Mouse (Mus musculus): ENCODE measurements around the gene Ets2. TPM values are rescaled to one million over a fixed set of nuclear protein-coding genes. Genes with fewer than 3 reads are reported as not detected.
"Not testable (repeated sequence)": the region's sequence is repeated elsewhere in the genome, so short reads cannot be mapped to it uniquely, and the experiment has no call there.

Ets2 gene
- total RNA-seq, 2 experiments from 2014 or later, result 72.7 to 75.3 TPM

DNA sequence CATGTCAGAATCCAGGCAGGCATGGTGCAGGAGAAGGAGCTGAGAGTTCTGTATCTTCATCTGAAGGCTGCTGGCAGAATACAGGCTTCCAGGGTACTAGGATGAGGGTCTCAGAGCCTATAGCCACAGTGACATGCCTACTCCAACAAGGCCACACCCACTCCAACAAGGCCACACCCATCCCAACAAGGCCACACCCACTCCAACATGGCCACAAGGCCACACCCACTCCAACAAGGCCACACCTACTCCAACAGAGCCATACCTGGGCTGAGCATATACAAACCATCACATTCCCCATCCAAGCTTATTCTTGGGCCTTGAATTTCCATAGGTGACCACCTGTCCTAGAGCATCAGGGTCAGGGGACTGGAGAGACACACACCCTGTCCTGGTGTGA lies 34.2 kb downstream of the Ets2 start:
- DNase-seq, result no peak

DNA sequence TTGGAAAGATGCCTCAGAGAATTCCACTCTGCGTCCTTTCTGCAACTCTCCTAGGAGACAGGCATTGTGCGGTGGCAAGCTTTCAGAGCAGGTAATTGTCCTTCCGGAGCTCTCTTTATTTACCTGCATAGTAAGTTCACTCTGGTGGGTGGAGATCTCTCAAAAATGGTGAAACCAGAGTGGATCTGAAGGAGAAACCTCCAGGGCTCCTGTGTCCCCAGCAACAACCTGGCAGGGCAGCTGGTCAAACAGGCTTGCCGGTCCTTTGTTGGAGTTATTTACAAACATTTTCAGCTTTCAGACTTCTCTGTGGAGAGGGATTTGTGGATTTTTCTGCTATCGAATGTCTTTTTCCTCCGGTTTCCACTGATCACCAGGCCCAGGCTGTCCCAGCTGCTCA lies 34.6 kb downstream of the Ets2 start:
- DNase-seq, result no peak

DNA sequence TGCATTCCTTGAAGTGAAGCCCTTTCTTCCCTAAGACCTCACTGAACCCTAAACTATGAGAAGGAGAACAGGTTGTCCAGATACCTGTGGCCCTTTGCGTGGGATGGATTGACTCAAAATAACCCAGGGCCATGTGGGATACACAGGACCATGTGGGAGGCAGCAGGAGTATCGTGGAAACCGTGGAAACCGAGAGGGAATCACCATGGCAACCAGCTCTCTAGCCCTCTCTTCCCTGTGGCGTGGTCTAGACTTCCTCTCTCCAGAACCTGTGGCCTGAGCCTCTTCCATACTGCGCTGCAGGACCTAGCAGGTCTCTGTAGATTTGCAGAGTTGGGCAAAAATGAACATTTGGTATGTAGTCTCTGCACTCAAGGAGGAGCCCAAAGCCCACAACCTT lies 37.6 kb downstream of the Ets2 start:
- DNase-seq, result peak; percentile 51 to 55

DNA sequence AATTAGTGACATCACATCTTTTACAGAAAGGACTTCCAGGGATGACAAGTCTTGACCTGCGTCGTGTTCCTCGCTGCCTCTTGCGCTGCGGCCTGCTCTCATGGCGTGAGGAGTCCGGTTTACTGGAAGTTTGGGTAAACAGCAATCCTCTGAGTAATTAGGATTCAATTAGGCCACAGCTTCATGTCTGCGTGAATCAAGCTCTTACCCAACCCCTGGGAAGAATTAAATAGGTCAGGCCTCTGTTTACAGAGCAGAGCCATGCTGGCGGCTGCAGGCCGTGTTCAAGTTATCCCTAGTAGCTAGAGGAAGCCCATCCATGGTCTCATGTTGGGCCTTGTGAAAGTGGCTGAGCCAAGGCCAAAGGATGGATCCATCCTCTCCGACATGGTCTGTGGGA lies 39.5 kb downstream of the Ets2 start:
- DNase-seq, result no peak

DNA sequence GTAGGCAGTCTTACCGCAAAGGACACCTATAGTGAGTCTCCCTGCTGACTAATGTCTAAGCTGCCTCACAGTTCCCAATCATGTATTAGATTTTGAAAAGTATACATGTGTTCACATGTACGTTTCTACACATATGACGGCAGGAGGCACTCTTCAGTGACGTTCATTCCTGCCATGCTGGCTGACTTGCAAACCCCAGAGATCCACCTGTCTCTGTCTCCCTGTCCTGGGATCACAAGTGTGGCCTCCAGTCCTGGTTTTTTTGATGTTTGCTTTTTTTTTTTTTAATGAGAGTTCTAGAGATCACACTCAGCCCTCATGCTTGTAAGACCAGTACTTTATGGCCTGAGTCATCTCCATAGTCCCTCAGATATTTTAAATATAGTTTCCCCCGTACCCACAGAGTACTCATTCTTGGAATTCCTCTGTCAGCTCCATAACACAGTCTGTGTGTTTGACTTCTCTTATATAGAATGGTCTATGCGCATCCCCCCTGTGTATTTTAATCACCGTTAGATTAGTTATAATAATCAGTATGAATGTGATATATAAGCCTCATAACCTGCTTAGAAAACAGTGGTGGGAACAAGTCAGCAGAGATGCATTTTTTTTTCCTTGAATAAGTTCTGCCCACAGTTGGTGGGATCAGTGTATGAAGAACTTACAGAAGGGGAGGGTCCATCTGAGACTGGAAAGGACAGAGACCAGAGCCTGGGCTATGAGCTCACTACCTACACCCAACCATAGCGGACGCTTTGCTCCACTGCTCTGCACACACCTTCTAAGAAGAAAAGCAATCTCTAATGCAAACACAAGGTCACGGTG lies 40.3 kb downstream of the Ets2 start:
- no peak for DNase-seq

DNA sequence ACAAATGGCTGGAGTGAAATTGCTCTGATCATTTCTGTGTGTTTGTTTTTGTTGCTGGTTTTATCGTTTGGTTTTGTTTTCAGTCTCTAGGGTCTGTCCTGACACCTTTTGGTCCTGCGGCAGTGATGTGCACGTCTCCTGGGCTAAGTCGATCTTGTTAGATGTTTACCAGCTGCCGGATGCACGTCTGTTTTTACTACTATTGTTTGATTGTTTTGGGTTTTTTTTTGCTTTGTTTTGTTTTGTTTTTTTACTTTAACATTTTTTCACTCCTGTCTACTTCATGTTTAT lies 40.8 kb downstream of the Ets2 start:
- DNase-seq, result no peak

DNA sequence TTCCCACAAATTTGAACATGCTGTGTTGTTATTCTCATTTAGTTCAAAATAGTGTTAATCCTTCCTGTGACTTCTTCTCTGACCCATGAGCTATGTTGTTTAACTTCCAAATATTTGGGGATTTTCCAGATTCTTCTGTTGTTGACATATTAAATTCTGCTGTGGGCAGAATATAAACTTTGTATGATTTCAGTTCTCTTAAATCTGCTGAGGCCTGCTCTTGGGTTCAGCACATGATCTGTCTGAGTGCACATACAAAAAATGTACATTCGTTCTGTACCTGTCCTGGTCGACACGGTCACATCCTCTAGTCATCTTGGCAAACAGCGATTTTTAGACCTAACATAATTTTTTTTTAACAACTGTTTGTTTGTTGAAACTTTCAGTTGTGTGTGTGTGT lies 41.2 kb downstream of the Ets2 start:
- DNase-seq, result no peak

DNA sequence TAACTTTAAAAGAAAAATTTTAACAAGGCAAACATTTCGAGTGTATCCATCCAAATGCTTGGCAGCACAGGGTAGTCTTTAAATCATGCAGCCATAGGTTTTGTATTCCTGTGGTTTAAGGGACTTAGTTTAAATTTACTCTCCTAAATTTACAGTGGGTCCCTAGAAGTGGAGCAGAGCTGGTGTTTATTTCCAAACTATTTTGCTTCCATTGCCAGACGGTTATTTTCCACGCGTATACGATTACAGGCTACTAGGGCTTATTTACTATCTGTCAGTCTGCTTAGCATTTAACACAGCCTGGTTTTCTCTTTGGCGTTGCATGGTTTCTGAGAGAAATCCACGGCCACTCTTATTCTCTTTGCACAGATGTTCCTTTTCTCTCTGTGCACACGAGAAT lies 42.9 kb downstream of the Ets2 start:
- DNase-seq, result no peak

DNA sequence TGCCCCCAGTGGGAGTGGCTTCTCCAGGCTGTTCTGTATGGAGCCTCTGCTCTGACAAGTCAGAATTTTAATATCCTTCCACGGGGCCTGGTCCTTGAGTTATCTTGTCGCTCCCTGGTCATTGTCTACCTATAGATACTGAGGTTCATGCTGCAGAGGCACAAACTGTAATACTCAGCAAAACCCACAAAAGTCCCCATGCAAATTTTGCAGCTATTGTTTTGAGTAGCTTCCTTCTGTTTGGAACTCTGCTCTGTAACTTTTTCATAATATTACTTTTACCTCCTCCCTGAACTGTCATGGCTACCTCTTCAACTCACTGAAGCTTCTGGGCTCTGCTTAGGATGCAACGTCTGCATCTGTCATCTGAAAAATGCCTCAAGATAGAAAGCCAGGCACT lies 43.8 kb downstream of the Ets2 start:
- DNase-seq, result no peak

DNA sequence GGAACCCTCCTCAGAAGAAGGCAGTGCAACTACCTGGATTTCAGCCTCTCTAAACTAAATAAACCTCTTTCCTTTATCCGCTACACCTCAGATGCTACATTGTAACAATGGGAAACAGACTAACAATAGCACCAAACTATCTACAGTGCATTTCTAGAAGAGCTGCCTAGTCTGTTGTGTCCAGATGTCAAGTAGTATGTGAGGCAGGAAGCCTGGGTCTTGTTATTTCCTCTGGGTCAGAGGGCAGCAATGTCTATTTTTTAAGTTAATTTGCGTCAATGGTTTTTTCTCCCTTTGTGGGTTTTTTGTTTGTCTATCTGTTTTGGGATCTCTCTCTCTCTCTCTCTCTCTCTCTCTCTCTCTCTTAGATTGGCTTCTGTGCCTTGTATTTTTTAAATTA lies 44.7 kb downstream of the Ets2 start:
- no peak for DNase-seq

DNA sequence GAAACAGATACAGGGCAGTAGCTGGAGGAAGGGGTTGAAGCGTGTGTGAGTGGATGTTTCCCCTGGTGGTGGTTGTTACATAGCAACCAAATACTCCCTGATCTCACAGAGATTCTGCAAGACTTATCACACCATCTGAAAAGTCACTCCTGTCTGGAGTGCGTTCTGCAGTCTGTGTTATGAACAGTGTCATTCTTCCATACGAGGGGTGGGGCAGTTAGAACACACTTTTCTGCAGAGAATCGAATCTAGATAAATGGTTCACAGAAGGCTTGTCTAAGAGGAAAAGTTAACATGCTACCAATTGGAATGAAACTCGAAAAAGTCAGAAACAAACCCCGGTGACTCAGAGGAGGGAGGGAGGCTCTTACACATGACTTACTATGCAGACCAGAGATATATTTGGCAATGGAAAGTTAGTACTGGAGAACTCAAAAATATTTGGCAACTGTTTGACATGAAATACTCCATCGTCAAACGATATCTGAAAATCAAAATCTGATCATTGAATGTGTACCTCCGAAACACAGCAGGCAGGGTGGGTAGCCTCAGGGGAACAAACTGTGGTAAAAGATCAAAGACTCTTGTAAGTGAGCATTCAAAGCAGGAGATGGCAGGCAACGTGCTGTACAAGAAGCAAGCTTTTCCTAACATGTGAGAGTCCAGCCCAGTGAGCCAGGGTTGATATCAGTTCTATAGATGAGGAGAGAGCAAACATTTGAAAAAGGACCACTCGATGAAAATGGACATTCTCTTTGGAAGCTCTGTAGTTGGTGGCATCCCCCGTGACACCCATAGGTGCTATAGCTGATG lies 47.6 kb downstream of the Ets2 start:
- no peak for DNase-seq

DNA sequence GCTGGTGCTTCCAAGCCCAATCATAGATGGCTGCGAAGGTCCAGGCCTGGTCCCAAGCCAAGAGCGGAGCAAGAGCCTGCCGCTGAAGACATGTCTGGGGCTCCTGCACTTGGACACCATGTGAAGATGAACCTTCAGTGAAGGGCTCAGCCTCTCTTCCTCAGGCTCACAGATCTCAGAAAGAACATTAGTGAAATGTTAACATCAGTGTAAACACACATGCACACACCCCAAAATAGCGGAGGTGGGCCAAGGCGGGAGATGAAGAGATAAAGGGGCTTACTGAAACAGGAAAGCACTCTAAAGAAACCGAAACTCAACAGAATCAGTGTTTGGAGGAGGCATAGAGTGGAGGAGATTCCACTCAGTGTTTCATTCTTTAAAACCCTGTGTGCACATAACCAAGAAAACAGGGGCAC lies 48.3 kb downstream of the Ets2 start:
- DNase-seq, result no peak

DNA sequence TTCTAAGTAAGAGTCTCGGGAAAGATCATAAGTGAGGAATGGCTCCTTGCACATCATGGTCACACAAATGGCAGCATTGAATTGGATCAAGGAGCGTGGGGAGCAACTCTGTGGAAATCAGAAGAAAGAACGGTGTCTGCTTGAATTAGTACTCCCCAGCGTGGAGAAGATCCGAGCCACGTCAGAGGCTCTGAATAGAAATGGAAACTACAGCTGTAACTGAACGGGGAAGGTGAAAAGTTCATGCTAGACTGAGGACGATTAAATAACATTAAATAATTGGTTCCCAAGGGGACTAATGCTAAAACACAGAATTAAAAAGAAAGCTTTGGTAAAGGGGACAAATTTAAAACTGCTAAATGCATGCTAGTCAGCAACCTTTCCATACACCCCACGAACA lies 50.6 kb downstream of the Ets2 start:
- DNase-seq, result no peak

DNA sequence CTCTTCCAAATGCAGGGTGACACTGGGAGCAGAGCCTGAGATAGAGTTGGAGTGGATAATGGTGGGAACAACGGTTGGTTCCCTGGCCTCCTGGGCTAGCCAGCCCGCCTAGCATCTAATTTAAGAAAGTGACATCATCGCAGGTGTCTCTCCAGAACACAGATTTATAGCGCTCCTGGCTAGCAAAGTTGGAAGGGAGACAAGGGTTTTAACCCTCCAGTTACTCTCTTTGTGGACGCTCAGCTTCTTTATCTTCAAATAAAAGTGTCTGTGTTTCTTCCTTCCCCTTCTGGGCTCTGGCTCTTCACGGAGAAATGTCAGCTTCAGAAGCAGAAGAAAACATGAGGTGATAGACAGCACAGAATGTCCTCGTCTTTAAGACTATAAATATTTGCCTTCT lies 51.4 kb downstream of the Ets2 start:
- no peak for DNase-seq

DNA sequence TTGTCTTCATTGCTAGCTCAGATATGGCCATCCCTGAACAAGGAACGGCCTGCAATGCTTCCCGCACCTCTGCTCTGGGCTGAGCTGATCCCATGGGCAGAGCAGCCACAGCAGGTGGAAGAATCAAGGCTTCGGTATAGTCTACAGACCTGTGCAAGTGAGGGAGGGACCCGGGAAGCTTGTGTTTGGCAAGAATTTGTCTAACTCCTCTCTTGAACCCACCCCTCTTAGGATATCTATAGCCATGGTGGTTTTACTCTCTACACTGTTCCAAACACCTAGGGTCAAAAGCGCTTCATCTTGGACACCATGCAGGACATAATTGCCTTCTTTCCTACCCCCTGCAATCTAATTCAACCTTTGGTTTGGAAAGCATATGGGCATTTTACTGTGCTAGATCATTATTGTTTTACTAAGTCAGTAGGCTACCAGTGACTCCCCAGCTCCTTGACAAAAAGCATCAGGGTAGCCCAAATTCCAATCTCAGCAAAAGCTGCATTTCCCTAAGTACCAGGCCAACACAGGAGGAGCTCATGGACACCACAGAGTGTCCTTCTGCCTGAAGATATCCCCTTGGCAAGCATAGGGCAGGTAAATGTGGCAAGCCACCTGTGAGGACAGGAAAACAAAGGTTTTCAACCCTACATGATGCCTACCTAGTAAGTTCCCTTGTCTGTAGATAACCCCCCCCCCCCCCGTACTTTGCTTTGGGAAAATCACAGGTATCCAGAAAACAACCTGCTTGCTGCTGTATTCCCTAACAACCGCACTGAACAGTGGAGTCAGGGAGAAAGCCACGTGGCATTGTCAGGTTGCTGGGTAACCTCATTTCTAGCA lies 57.5 kb downstream of the Ets2 start:
- DNase-seq, result no peak

DNA sequence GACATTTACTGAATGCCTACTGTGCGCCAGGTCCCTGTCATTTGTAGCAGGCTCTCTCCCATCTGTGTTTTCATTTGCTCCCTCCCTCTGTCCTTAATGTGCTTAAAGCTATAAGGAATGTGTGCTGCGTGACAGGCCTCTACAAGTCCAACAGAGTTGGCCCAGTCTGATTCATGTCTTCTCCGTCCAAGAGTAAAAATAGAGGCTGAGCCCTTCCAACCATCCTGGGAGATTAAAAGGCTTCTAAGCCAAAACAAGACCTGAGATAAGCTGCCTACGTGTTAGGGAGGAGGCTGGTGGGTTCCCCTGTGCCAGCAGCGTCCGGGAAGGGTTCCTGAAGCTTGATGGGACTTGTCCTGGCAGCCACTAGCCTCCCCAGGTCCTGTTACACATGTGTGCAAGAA lies 58.1 kb downstream of the Ets2 start:
- no peak for DNase-seq

DNA sequence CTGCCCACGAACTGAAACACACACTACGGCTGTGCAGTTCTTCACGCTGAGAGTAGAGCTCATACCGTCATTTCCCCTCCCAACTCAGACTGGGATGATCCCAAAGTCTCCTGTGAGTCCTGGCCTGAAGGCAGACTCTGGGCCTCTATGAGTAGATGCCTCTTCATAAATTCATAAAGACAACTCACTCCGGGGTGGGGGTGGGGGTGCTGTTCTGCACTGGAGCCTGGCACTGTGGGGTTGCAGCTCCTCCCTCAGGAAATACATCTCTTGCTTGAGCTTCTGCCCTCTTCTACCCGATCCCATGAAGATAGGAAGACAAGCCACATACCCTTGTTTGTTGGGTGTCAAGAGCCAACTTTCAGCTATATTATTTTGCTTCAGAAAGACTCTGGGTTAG lies 59.9 kb downstream of the Ets2 start:
- no peak for DNase-seq

DNA sequence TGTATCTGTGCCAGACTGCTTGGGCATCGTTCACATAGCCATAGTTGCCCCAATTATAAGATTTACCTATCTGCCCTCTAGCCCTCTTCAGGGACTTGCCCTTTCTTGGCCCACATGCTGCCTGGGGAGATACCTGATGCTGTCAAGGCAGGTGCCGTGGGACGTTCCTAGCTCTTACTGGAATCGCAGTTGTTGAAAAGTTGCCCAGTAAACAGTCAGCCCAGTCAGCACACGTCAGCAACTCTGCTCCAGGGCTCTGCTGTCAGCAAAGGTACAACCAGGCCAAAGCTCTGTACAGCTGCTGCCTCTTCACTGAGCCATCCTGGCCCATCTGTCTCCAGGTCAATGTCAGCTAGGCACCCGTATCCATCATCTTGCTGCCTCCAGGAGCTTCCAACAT lies 61.3 kb downstream of the Ets2 start:
- no peak for DNase-seq

DNA sequence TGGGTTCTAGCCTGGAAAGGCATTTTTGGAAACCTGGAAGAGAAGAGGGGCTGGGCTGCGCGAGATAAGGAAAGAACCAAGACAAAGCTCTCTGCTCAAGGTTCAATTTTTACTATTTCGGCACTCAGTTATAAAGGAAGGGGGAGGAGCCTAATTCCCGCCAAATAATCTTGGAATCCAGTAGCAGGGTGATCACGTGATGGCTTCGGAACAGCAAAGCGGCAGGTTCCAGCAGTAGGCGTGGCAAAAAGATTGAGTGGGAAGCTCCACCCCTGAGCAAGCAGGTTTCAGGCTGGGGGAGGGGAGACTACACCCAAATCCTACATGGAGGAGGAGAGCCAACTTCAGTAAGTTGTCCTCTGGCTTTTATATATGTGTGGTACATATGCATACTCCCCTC lies 62.2 kb downstream of the Ets2 start:
- not testable (repeated sequence) for DNase-seq

DNA sequence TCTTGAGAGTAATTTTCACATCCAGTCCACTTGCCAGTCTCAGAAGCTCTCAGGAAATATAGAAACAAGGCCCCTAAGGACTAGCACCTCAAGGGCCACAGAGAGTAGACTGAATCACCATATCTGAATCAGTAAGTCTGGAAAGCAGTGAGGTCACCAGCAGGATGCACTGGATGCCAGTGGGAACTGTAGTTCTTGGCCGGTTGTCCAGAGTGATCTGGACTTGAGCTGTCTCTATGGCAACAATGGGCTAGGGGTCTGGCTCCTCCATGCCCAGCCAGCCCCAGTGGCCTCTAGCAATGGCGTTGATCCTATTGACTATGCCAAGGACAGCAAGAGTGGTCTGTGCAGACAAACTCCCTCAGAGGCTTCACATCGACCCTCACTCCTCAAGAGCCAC lies 64.3 kb downstream of the Ets2 start:
- DNase-seq, result no peak

DNA sequence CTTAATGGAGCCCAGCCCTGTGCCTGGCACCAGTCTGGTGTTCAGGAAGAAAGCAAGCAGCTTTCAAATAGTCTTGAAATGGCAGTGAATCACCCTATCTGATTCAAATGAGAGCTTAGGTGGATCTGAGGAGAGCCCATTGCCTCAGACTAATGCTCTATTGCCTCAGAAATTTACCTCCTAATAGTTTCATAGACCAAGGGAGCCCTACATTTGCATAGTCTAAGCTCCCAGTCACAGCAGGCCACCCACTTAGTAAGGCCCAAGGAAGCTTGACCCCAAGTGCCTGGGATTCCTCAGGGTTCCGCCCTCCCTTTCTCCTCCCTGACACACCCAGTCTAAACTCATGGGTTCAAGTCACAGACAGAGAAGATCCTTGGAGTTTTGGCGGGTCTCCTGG lies 65.4 kb downstream of the Ets2 start:
- no peak for DNase-seq

DNA sequence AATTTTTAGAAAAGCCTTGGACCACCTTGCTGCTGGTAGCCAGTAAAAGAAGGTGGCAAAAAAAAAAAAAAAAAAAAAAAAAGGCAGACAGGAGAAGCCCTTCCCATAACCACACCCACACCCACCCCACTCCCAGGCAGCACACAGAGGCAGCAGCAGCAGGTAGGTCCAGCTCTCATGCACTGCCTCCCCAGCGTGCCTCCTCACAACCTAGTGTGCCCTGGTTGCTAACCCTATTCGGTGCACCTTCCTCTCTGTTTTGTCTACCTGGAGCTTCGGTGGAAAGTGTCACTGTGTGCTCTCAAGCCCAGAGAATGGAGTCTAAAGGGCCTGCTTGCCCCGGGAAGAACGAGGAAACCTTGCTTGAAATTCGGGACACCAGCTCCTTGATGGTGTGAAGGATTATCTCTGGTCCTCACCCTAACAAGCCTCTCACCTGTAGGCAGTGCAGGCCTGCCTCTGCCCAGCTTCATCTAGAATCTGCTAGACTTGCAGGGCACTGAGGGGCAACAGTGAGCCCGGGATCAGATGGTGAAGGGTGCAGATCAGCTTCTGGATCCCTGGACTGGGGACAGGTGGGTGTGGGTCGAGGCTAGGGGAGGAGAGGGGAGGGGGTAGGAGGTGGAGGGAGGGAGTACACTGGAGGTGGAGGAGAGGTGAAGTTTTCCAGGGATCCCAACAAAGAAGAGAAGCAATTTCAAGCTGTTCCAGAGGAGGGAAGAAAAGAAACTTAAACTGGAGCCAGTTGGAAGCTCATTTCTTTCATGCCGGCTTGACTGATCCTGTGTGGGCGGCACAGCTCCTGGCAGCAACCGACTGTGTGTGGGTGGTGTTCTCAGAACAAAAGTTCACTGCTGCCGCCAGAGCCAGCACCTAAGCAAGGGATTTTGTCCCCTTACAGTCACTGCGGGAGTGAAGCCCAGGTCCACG lies 67.5 kb downstream of the Ets2 start:
- DNase-seq, result peak; percentile 73 to 77

Data from layer of hippocampus, postnatal 36 days (tissue).